Mouse (Mus musculus) kidney, embryonic 15.5 days (tissue): ENCODE results near the gene Elac2. TPM values are rescaled to one million over a fixed set of nuclear protein-coding genes. Genes with fewer than 3 reads are reported as not detected.

Source experiments
- ATAC-seq: fragments of 200-750 bp; cut with Nextera tagmentation; replicated peaks from 2 replicates; pipeline ENCODE4 v1.8.0; 2017; ENCODE audit warnings: moderate TSS enrichment; ENCODE audit not compliant: low FRiP score
- H3K27ac ChIP-seq: fragments of 300-500 bp; sonication (generic); 2 replicates; pipeline ENCODE4 v1.5.1; 2015; ENCODE audit warnings: mild to moderate bottlenecking, inconsistent platforms
- H3K27me3 ChIP-seq: fragments of 300-500 bp; sonication (generic); 2 replicates; pipeline ENCODE4 v1.6.1; 2015; ENCODE audit warnings: inconsistent platforms
- H3K36me3 ChIP-seq: fragments of 300-500 bp; sonication (generic); 2 replicates; pipeline ENCODE4 v1.6.1; 2015; ENCODE audit warnings: inconsistent platforms
- H3K4me1 ChIP-seq: fragments of 300-500 bp; sonication (generic); 2 replicates; pipeline ENCODE4 v1.6.1; 2015; ENCODE audit warnings: inconsistent platforms
- H3K4me2 ChIP-seq: fragments of 300-500 bp; sonication (generic); 2 replicates; pipeline ENCODE4 v1.6.1; 2015; ENCODE audit warnings: moderate library complexity, mild to moderate bottlenecking, inconsistent platforms
- H3K4me3 ChIP-seq: fragments of 300-500 bp; sonication (generic); replicated peaks from 2 replicates; pipeline ENCODE4 v1.5.1; 2015; ENCODE audit warnings: mild to moderate bottlenecking, inconsistent platforms
- H3K9ac ChIP-seq: fragments of 300-500 bp; sonication (generic); 2 replicates; pipeline ENCODE4 v1.6.1; 2015; ENCODE audit warnings: mild to moderate bottlenecking, inconsistent platforms
- H3K9me3 ChIP-seq: fragments of 300-500 bp; sonication (generic); replicated peaks from 2 replicates; pipeline ENCODE4 v1.6.1; 2016; ENCODE audit warnings: inconsistent platforms
- WGBS: fragments of 180-500 bp; shearing (Covaris S2); methylation state at CpG from one replicate; pipeline ENCODE4 v1.1.7; 2015; ENCODE audit warnings: mixed read lengths; 5-methylcytosine and 5-hydroxymethylcytosine counted together
- polyA plus RNA-seq: library from polyadenylated mRNA; unstranded; fragments of >200 nt; fragmentation: Nextera tagmentation; extraction: Ambion mirVana; gene quantifications from 2 replicates; pipeline ENCODE4 v1.2.1, GENCODE M21; 2015

The Elac2 gene
- polyA plus RNA-seq, 1 experiment from 2014 or later = 30.7 TPM

DNA sequence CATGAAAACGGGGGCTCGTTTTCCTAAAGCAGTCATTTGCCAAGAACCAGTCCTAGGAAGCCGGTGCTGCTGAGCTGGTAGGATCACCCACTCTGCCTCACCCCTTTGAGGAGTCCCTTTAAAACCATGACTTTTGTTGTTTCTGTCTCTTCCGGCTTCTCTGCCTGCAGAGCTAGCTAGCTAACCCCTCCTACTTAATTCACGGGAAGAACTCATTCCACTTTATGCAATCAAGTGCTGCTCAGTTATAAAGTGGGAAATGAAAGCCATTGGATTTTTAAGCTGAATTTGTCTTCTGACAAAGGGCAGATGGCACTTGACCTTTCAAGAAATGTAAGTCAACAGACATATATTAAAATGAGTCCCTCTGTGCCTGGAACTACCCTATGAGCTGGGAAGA, 49.2 kb downstream of the Elac2 start:
- H3K9ac ChIP-seq = no peak overlapping the region
- WGBS = 66% methylated on average over 5 of the region's 5 CpGs
- no peak overlapping the region for H3K4me2 ChIP-seq

DNA sequence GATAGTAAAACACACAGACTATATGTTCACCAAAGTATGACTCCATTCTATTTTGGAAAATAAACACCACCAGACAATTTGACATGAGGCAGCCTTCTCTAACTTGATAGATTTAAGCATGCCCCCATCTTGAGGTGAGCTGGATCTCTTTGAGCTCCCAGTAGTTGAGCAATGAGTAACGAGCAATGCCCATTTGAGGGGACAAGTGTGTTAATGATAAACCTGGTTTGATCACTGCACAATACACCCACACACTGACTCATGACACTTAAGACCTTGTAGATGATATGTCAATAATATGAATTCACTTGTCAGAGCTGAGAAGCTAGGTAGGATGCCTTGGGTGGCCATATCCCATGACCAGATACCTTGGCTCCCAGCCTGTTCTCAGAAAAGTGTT, 51.4 kb downstream of the Elac2 start:
- no peak for ATAC-seq
- Histone ChIP-seq H3K27me3 (no peaks in the 10 kb centered on the region), H3K36me3 (no peaks in the 10 kb centered on the region; the same call in 1 of the 2 replicates), H3K4me3 (no peak overlapping the region), H3K4me1 (no peaks in the 10 kb centered on the region), H3K9me3 (no peaks in the 10 kb centered on the region), H3K9ac (no peak overlapping the region), H3K27ac (no peak overlapping the region), H3K4me2 (no peak overlapping the region)
- 63% methylated on average over 1 of the region's 1 CpGs for WGBS

More for the DNA sequence above, 49.2 kb downstream of the Elac2 start:
- no peak for ATAC-seq
- Histone ChIP-seq H3K4me1 (no peaks in the 10 kb centered on the region), H3K36me3 (peaks cover 4% of the 10 kb centered on the region; the same call in 1 of the 2 replicates), H3K27ac (no peak overlapping the region), H3K27me3 (no peaks in the 10 kb centered on the region), H3K9me3 (no peaks in the 10 kb centered on the region), H3K4me3 (no peak overlapping the region)

DNA sequence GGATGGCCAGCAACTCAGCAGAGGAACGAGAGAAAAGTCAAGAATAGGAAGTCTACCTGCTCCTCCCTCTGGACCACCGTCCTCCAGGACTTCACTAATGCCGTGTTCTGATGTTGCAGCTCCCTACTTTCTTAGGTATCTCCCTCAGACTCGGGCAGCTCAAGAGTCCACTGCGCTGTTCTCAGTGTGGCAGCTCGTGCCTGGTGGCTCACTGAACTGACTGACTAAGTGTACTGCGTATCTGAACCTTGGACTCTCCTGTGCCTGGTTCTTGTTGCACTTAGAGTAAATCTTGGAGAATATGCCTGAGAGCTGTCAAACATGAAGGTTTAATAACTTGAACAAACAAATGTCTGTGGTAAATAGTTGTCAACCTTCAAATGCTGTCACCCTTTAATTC, 53.4 kb downstream of the Elac2 start:
- H3K9ac ChIP-seq = no peak overlapping the region
- no peaks in the 10 kb centered on the region for H3K27me3 ChIP-seq
- ATAC-seq = no peak
- no peaks in the 10 kb centered on the region for H3K36me3 ChIP-seq
- H3K4me1 ChIP-seq = no peaks in the 10 kb centered on the region
- H3K9me3 ChIP-seq = no peaks in the 10 kb centered on the region
- H3K4me2 ChIP-seq = no peak overlapping the region
- no peak overlapping the region for H3K4me3 ChIP-seq
- H3K27ac ChIP-seq = no peak overlapping the region
- 90% methylated on average over 7 of the region's 7 CpGs for WGBS

GRCm38 (mm10) chr11:65038996-65039395, 60.2 kb downstream of the Elac2 start:
- Histone ChIP-seq H3K4me1 (0 out of 2 replicates have a peak, but pooled peaks cover 12% of the 10 kb centered on the region), H3K4me3 (no peak overlapping the region), H3K4me2 (no peak overlapping the region), H3K36me3 (no peaks in the 10 kb centered on the region), H3K9ac (no peak overlapping the region), H3K9me3 (no peaks in the 10 kb centered on the region), H3K27ac (no peak overlapping the region), H3K27me3 (no peaks in the 10 kb centered on the region)
- no peak for ATAC-seq
- WGBS = 38% methylated on average over 2 of the region's 2 CpGs

DNA sequence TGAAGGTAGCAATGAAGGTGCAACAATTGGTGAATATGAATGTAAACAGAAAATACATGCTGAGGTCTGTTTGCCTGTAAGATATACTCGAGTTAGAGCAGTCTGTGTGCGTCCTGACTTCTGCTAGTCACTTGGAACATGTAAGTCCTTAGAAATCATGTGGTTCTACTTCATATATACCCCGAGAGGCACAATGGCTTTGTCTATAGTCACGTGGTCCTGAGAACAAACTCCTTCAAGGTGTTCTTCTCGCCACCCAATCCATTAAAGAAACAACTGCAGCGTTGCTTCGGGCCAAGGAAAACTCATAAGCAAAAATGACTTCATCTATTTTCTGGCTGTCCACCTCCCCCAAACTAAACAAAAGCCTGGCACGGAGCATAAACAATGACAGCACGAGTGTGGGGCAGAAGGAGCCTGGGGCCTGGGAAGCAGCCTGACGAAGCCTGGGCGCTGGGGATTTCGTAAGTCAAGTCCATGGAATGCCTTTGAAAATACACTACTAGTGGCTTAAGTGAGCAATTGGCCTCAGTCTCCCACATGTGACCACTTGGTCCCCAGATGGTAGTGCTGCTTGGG, 60.8 kb downstream of the Elac2 start:
- no peak for ATAC-seq
- H3K4me2 ChIP-seq = no peak overlapping the region
- H3K4me3 ChIP-seq = no peak overlapping the region
- no peaks in the 10 kb centered on the region for H3K36me3 ChIP-seq
- no peaks in the 10 kb centered on the region for H3K9me3 ChIP-seq
- H3K4me1 ChIP-seq = 0 out of 2 replicates have a peak, but pooled peaks cover 12% of the 10 kb centered on the region
- whole genome bisulfite sequencing = 51% methylated on average over 12 of the region's 12 CpGs
- no peak overlapping the region for H3K9ac ChIP-seq
- H3K27ac ChIP-seq = no peak overlapping the region
- no peaks in the 10 kb centered on the region for H3K27me3 ChIP-seq

- ATAC-seq = no peak
- Histone ChIP-seq H3K9me3 (no peaks in the 10 kb centered on the region), H3K27me3 (no peaks in the 10 kb centered on the region), H3K4me2 (no peak overlapping the region), H3K36me3 (no peaks in the 10 kb centered on the region), H3K4me1 (0 out of 2 replicates have a peak, but pooled peaks cover 12% of the 10 kb centered on the region), H3K9ac (no peak overlapping the region), H3K4me3 (no peak overlapping the region), H3K27ac (no peak overlapping the region)
- WGBS = 80% methylated on average over 6 of the region's 6 CpGs
These were observed 61.7 kb downstream of the Elac2 start for GRCm38 (mm10) chr11:65040556-65040955.

DNA sequence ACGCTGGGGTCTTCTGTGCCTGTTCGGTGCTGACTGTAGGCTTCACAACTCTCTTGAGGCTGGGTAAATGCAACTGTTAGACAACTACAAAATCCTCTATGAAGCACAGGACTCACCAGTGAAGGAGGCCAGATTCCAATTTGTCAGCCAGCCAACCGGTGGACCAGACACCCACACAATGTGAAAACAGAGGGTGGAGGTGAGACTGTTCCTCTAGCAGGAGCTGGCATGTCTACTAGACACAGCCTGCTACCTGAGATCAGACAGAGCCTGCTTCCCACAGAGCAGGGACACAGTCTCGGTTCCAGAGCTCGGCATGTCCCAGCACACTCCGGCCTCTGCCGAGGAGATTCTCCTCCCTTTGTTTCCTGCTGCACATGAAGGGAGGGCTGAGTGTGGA, 70.3 kb downstream of the Elac2 start:
- ATAC-seq = no peak
- Histone ChIP-seq H3K4me2 (no peak overlapping the region), H3K9ac (no peak overlapping the region), H3K9me3 (no peaks in the 10 kb centered on the region), H3K27ac (no peak overlapping the region), H3K4me1 (no peaks in the 10 kb centered on the region), H3K4me3 (no peak overlapping the region), H3K27me3 (no peaks in the 10 kb centered on the region), H3K36me3 (no peaks in the 10 kb centered on the region)
- 83% methylated on average over 7 of the region's 7 CpGs for WGBS

- Histone ChIP-seq H3K27me3 (no peaks in the 10 kb centered on the region), H3K4me3 (no peak overlapping the region), H3K9ac (no peak overlapping the region), H3K4me2 (no peak overlapping the region), H3K9me3 (no peaks in the 10 kb centered on the region), H3K36me3 (no peaks in the 10 kb centered on the region), H3K27ac (no peak overlapping the region), H3K4me1 (no peaks in the 10 kb centered on the region)
- no peak for ATAC-seq
- 90% methylated on average over 5 of the region's 5 CpGs for WGBS
These were observed 72.0 kb downstream of the Elac2 start for GRCm38 (mm10) chr11:65050819-65051218.

Other genes with a start within 250 kb of the Elac2 start
- gene 1700086D15Rik, start 180.9 kb downstream of the Elac2 start, polyA plus RNA-seq = 0.21 TPM in 1 of 2 replicates, not detected in the other
- 7.1 and 7.4 TPM in 2 replicates for gene Arhgap44, start 183.9 kb downstream of the Elac2 start, polyA plus RNA-seq